Mouse (Mus musculus): ENCODE data around the gene Slc10a3. TPM values are rescaled to one million over a fixed set of nuclear protein-coding genes. Genes with fewer than 3 reads are reported as not detected.

The Slc10a3 gene
- total RNA-seq, 2 experiments from 2014 or later, result 4.8 to 5.6 TPM

Other genes starting within 250 kb of the Slc10a3 start
- not detected for gene Opn1mw, start 245.9 kb downstream of the Slc10a3 start, total RNA-seq (2021)
- 10 to 100 TPM; 32.5 to 38.9 TPM for gene Mecp2, start 238.0 kb downstream of the Slc10a3 start, total RNA-seq (2021)
- gene Tex28, start 205.5 kb downstream of the Slc10a3 start, total RNA-seq (2021), result not detected
- gene Tktl1, start 196.1 kb downstream of the Slc10a3 start, total RNA-seq (2021), result not detected
- gene Flna, start 123.5 kb downstream of the Slc10a3 start, total RNA-seq (2021), result 100 to 1,000 TPM; 113 to 163 TPM
- gene Emd, start 118.7 kb downstream of the Slc10a3 start, total RNA-seq (2021), result 10 to 100 TPM; 23.3 to 25.2 TPM
- 100 to 1,000 TPM; 163 to 167 TPM for gene Rpl10, start 102.5 kb downstream of the Slc10a3 start, total RNA-seq (2021)
- 10 to 100 TPM; 41.7 to 47.4 TPM for gene Taz, start 91.4 kb downstream of the Slc10a3 start, total RNA-seq (2021)
- gene Dnase1l1, start 91.0 kb downstream of the Slc10a3 start, total RNA-seq (2021), result 10 to 100 TPM; 62.8 to 69.4 TPM
- 10 to 100 TPM; 88.7 to 99.7 TPM for gene Atp6ap1, start 76.3 kb downstream of the Slc10a3 start, total RNA-seq (2021)
- 10 to 100 TPM; 44.8 to 50.9 TPM for gene Gdi1, start 68.4 kb downstream of the Slc10a3 start, total RNA-seq (2021)
- gene Fam50a, start 60.3 kb downstream of the Slc10a3 start, total RNA-seq (2021), result 10 to 100 TPM; 27.1 to 31.2 TPM
- 1 to 10 TPM; 2.5 to 5.8 TPM for gene Plxna3, start 44.3 kb downstream of the Slc10a3 start, total RNA-seq (2021)
- gene Lage3, start 19.7 kb downstream of the Slc10a3 start, total RNA-seq (2021), result 10 to 100 TPM; 40.6 to 45.2 TPM
- 10 to 100 TPM; 51.1 to 51.7 TPM for gene Ubl4a, start 131 bp downstream of the Slc10a3 start, total RNA-seq (2021)
- gene Fam3a, start 19.9 kb upstream of the Slc10a3 start, total RNA-seq (2021), result 10 to 100 TPM; 18.3 to 18.4 TPM
- 10 to 100 TPM; 25.1 to 27.5 TPM for gene Ikbkg, start 19.9 kb upstream of the Slc10a3 start, total RNA-seq (2021)
- 1 to 10 TPM; 6.9 to 8.2 TPM for gene G6pdx, start 55.8 kb upstream of the Slc10a3 start, total RNA-seq (2021)
- gene Gm6880, start 108.0 kb upstream of the Slc10a3 start, total RNA-seq (2021), result not detected
- not detected for gene Olfr1326-ps1, start 201.5 kb upstream of the Slc10a3 start, total RNA-seq (2021)
- gene Olfr1325, start 219.3 kb upstream of the Slc10a3 start, total RNA-seq (2021), result not detected